Mouse (Mus musculus) common myeloid progenitor, adult 5-6 weeks (primary cell): Measurements from ENCODE around the gene Il24. TPM values are rescaled to one million over a fixed set of nuclear protein-coding genes. Genes with fewer than 3 reads are reported as not detected.

Experiments used
- ATAC-seq: replicated peaks from 2 replicates; pipeline ENCODE4 v1.8.0; 2016; ENCODE audit warnings: low read depth, mild to moderate bottlenecking, moderate TSS enrichment, inconsistent platforms; ENCODE audit not compliant: poor library complexity, severe bottlenecking
- total RNA-seq: library from RNA; stranded (forward); fragments of 200-1000, 187-1606 nt; gene quantifications from 2 replicates; pipeline ENCODE4 v1.2.3, GENCODE M21; 2017

The Il24 gene
- total RNA-seq, 1 experiment from 2014 or later: not detected

GRCm38 (mm10) chr1:130855723-130856122 is 31.5 kb downstream of the Il24 start:
- no peak for ATAC-seq

- ATAC-seq: no peak
These were observed 32.4 kb downstream of the Il24 start for GRCm38 (mm10) chr1:130854819-130855218.

- ATAC-seq: no peak
These were observed 36.8 kb downstream of the Il24 start for GRCm38 (mm10) chr1:130850405-130850804.

GRCm38 (mm10) chr1:130849530-130850214 is 37.6 kb downstream of the Il24 start:
- ATAC-seq: no peak

GRCm38 (mm10) chr1:130844516-130844915 is 42.7 kb downstream of the Il24 start:
- ATAC-seq: no peak

GRCm38 (mm10) chr1:130841621-130842020 is 45.6 kb downstream of the Il24 start:
- ATAC-seq: no peak

- ATAC-seq: no peak
These were observed 46.5 kb downstream of the Il24 start for GRCm38 (mm10) chr1:130840599-130841379.

- ATAC-seq: peak; percentile 66
These were observed 49.0 kb downstream of the Il24 start for GRCm38 (mm10) chr1:130838288-130838687.

GRCm38 (mm10) chr1:130835161-130835936 is 51.9 kb downstream of the Il24 start:
- ATAC-seq: no peak

- ATAC-seq: no peak
These were observed 54.8 kb downstream of the Il24 start for GRCm38 (mm10) chr1:130832230-130833149.

Other genes with a start within 250 kb of the Il24 start
- not detected in 2 replicates for gene C4bp, start 225.8 kb downstream of the Il24 start, total RNA-seq
- not detected in 2 replicates for gene Gm29427, start 171.7 kb downstream of the Il24 start, total RNA-seq
- 10.3 and 10.7 TPM in 2 replicates for gene Yod1, start 170.1 kb downstream of the Il24 start, total RNA-seq
- 19.4 and 22.3 TPM in 2 replicates for gene Pfkfb2, start 158.2 kb downstream of the Il24 start, total RNA-seq
- 0.37 and 0.44 TPM in 2 replicates for gene AA986860, start 155.5 kb downstream of the Il24 start, total RNA-seq
- gene Fcamr, start 86.6 kb downstream of the Il24 start, total RNA-seq: not detected in 2 replicates
- gene Pigr, start 60.8 kb downstream of the Il24 start, total RNA-seq: not detected in 2 replicates
- not detected in 2 replicates for gene Fcmr, start 21.8 kb downstream of the Il24 start, total RNA-seq
- not detected in 2 replicates for gene Il20, start 24.0 kb upstream of the Il24 start, total RNA-seq
- not detected in 2 replicates for gene Il19, start 52.7 kb upstream of the Il24 start, total RNA-seq
- not detected in 2 replicates for gene Il10, start 132.4 kb upstream of the Il24 start, total RNA-seq
- 124 and 128 TPM in 2 replicates for gene Mapkapk2, start 210.4 kb upstream of the Il24 start, total RNA-seq